Mouse (Mus musculus) left cerebral cortex, postnatal 4 days (tissue): ENCODE data around the gene Irgm2. TPM values are rescaled to one million over a fixed set of nuclear protein-coding genes. Genes with fewer than 3 reads are reported as not detected.
"Not testable (repeated sequence)": the region's sequence is repeated elsewhere in the genome, so short reads cannot be mapped to it uniquely, and the experiment has no call there.

Source experiments
- DNase-seq: peaks from one replicate; pipeline ENCODE4 v3.0.0-alpha.2; 2022
- intact Hi-C: fragments of 180-260 bp; cut with DNase I; formaldehyde crosslinking; loops from one replicate; pipeline ENCODE4 v1.15.1; 2025
- total RNA-seq, 2 experiments: library from RNA; stranded (reverse); gene quantifications; 2 replicates each; pipeline ENCODE4 v1.2.3; 2021

Gene Irgm2
- total RNA-seq, 2 experiments from 2014 or later: 0.79 to 1.2 TPM

GRCm38 (mm10) chr11:58211682-58212067 lies 12.3 kb downstream of the Irgm2 start:
- intact Hi-C loops: no loop called here
- DNase-seq: no peak

GRCm38 (mm10) chr11:58213673-58214342 lies 14.4 kb downstream of the Irgm2 start:
- intact Hi-C loops: no loop called here
- DNase-seq: no peak

GRCm38 (mm10) chr11:58214391-58215048 lies 15.1 kb downstream of the Irgm2 start:
- intact Hi-C loops: no loop called here
- peak; percentile 31 for DNase-seq

- DNase-seq, intact Hi-C loops: not testable (repeated sequence)
Measured at GRCm38 (mm10) chr11:58215049-58215430, 15.6 kb downstream of the Irgm2 start.

- intact Hi-C loops: no loop called here
- DNase-seq: no peak
Measured at GRCm38 (mm10) chr11:58215814-58216213, 16.4 kb downstream of the Irgm2 start.

GRCm38 (mm10) chr11:58216823-58217222 lies 17.4 kb downstream of the Irgm2 start:
- intact Hi-C loops: no loop called here

GRCm38 (mm10) chr11:58223751-58224150 lies 24.3 kb downstream of the Irgm2 start:
- intact Hi-C loops: loop anchor here (5.0 kb wide), 1 partner anchor 46 kb away; no protein-coding TSS in a partner anchor

More at GRCm38 (mm10) chr11:58216823-58217222, 17.4 kb downstream of the Irgm2 start:
- no peak for DNase-seq

GRCm38 (mm10) chr11:58224313-58224712 lies 24.9 kb downstream of the Irgm2 start:
- no peak for DNase-seq
- intact Hi-C loops: loop anchor here (5.0 kb wide), 1 partner anchor 47 kb away; no protein-coding TSS in a partner anchor

More at GRCm38 (mm10) chr11:58223751-58224150, 24.3 kb downstream of the Irgm2 start:
- DNase-seq: peak; percentile 76

GRCm38 (mm10) chr11:58224872-58225271 lies 25.5 kb downstream of the Irgm2 start:
- intact Hi-C loops: loop anchor here (5.0 kb wide), 1 partner anchor 48 kb away; no protein-coding TSS in a partner anchor
- DNase-seq: not testable (repeated sequence)

- intact Hi-C loops: no loop called here
- DNase-seq: peak; percentile 55
Measured at GRCm38 (mm10) chr11:58225655-58226054, 26.2 kb downstream of the Irgm2 start.

- no peak for DNase-seq
- intact Hi-C loops: no loop called here
Measured at GRCm38 (mm10) chr11:58226425-58226824, 27.0 kb downstream of the Irgm2 start.

GRCm38 (mm10) chr11:58228021-58228420 lies 28.6 kb downstream of the Irgm2 start:
- DNase-seq, intact Hi-C loops: not testable (repeated sequence)

- intact Hi-C loops: no loop called here
- no peak for DNase-seq
Measured at GRCm38 (mm10) chr11:58230396-58230910, 31.0 kb downstream of the Irgm2 start.

GRCm38 (mm10) chr11:58231156-58231555 lies 31.7 kb downstream of the Irgm2 start:
- intact Hi-C loops: no loop called here

GRCm38 (mm10) chr11:58234551-58234950 lies 35.1 kb downstream of the Irgm2 start:
- DNase-seq, intact Hi-C loops: not testable (repeated sequence)

More at GRCm38 (mm10) chr11:58231156-58231555, 31.7 kb downstream of the Irgm2 start:
- no peak for DNase-seq

GRCm38 (mm10) chr11:58235152-58235551 lies 35.7 kb downstream of the Irgm2 start:
- intact Hi-C loops: no loop called here
- DNase-seq: no peak

GRCm38 (mm10) chr11:58238840-58239791 lies 39.7 kb downstream of the Irgm2 start:
- peak; percentile 54 for DNase-seq
- intact Hi-C loops: no loop called here

GRCm38 (mm10) chr11:58247294-58247693 lies 47.9 kb downstream of the Irgm2 start:
- intact Hi-C loops: no loop called here
- DNase-seq: peak; percentile 34

- no peak for DNase-seq
- intact Hi-C loops: no loop called here
Measured at GRCm38 (mm10) chr11:58249203-58249981, 50.0 kb downstream of the Irgm2 start.

GRCm38 (mm10) chr11:58250550-58250949 lies 51.1 kb downstream of the Irgm2 start:
- intact Hi-C loops: no loop called here
- no peak for DNase-seq
